Mouse (Mus musculus): ENCODE data around the gene Trio. TPM values are rescaled to one million over a fixed set of nuclear protein-coding genes. Genes with fewer than 3 reads are reported as not detected.

The Trio gene
- polyA plus RNA-seq, 1 experiment from 2014 or later = 28.9 TPM

DNA sequence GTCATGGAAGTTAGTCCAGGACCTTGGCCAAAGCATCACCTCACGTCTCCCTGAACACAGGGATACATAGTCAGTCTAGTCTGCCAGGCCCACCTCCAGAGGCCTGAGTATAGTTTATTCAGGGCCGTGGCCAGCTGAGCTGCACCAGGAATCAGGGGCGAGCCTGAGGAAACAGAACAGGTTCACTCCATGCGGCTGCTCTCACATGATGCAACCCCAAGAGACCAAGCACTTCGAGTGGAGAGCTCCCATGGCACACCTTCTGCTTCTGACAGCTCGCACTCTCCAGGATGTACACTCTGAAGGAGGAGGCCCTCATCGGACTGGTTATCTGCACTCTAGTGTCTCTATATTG lies 228.8 kb downstream of the Trio start:
- Histone ChIP-seq H3K36me3 (ENCODE audit: insufficient read depth) (peaks cover 33% of the 10 kb centered on the region), H3K27ac (ENCODE audit: low read depth) (peak overlapping the region; percentile 72; the same call in 1 of the 2 replicates), H3K4me1 (ENCODE audit: insufficient read depth) (peaks cover 20% of the 10 kb centered on the region), H3K27me3 (ENCODE audit: insufficient read depth, low read length) (no peaks in the 10 kb centered on the region), H3K4me3 (ENCODE audit: low read depth, low read length) (no peak overlapping the region), H3K4me2 (no peak overlapping the region), H3K9me3 (ENCODE audit: low read depth, low read length) (no peaks in the 10 kb centered on the region), H3K9ac (peak overlapping the region; percentile 20)
- DNase-seq (no peak), ATAC-seq (ENCODE audit: insufficient read depth) (peak; percentile 5; the same call in 1 of the 2 replicates)
- TF ChIP-seq CTCF (IDR thresholded peaks at IDR 0.05; ENCODE audit: low read depth) = no peak
- WGBS = 55% methylated on average over 7 of the region's 7 CpGs

- 47% methylated on average over 22 of the region's 22 CpGs for whole genome bisulfite sequencing
- peaks cover 27% of the 10 kb centered on the region for H3K36me3 ChIP-seq (ENCODE audit: insufficient read depth)
- H3K9ac ChIP-seq = peak overlapping the region; percentile 20
- no peaks in the 10 kb centered on the region for H3K9me3 ChIP-seq (ENCODE audit: low read depth, low read length)
- H3K4me1 ChIP-seq (ENCODE audit: insufficient read depth) = peaks cover 20% of the 10 kb centered on the region
- no peak overlapping the region for H3K4me3 ChIP-seq (ENCODE audit: low read depth, low read length)
- ATAC-seq (ENCODE audit: insufficient read depth) = peak; percentile 38
- peak; percentile 65 for DNase-seq
- no peaks in the 10 kb centered on the region for H3K27me3 ChIP-seq (ENCODE audit: insufficient read depth, low read length)
- H3K4me2 ChIP-seq = no peak overlapping the region; the same call in 1 of the 2 replicates
- no peak for TF ChIP-seq CTCF (IDR thresholded peaks at IDR 0.05; ENCODE audit: low read depth)
- H3K27ac ChIP-seq (ENCODE audit: low read depth) = peak overlapping the region; percentile 72; the same call in 1 of the 2 replicates
Measured at GRCm38 (mm10) chr15:27795942-27796867, 229.4 kb downstream of the Trio start.

DNA sequence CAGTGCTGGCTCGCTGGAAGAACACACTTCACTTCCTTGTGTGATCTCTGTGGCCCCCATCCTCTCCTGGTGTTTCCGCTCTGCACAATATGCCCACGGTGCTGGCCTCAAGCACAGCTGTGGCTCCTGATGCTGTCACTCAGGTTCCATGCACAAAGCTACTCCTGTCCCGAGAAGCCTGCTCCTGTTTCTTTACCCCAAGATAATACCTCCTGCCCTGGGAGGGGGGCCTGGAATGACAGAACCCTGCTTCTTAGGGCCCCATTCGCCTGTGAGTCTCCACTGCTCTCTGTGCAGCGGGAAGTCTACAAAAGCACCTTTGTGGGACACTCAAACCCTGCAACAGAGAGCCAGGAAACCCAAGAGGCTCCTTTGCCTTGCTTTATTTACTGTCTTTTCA lies 232.4 kb downstream of the Trio start:
- Histone ChIP-seq H3K4me2 (no peak overlapping the region), H3K4me3 (ENCODE audit: low read depth, low read length) (no peak overlapping the region), H3K27me3 (ENCODE audit: insufficient read depth, low read length) (no peaks in the 10 kb centered on the region), H3K4me1 (ENCODE audit: insufficient read depth) (peaks cover 34% of the 10 kb centered on the region), H3K9ac (no peak overlapping the region), H3K9me3 (ENCODE audit: low read depth, low read length) (no peaks in the 10 kb centered on the region), H3K27ac (ENCODE audit: low read depth) (no peak overlapping the region; the same call in 1 of the 2 replicates), H3K36me3 (ENCODE audit: insufficient read depth) (peaks cover 14% of the 10 kb centered on the region)
- 49% methylated on average over 6 of the region's 6 CpGs for WGBS
- DNase-seq (no peak), ATAC-seq (ENCODE audit: insufficient read depth) (no peak)
- no peak for TF ChIP-seq CTCF (IDR thresholded peaks at IDR 0.05; ENCODE audit: low read depth)

GRCm38 (mm10) chr15:27792473-27792872 lies 233.2 kb downstream of the Trio start:
- no peak overlapping the region for H3K4me3 ChIP-seq (ENCODE audit: low read depth, low read length)
- WGBS = 41% methylated on average over 11 of the region's 11 CpGs
- peak; percentile 61 for DNase-seq
- no peak for ATAC-seq (ENCODE audit: insufficient read depth)
- H3K36me3 ChIP-seq (ENCODE audit: insufficient read depth) = peaks cover 7% of the 10 kb centered on the region; the same call in 1 of the 2 replicates
- no peak for TF ChIP-seq CTCF (IDR thresholded peaks at IDR 0.05; ENCODE audit: low read depth)
- no peaks in the 10 kb centered on the region for H3K27me3 ChIP-seq (ENCODE audit: insufficient read depth, low read length)
- H3K27ac ChIP-seq (ENCODE audit: low read depth) = no peak overlapping the region
- H3K9ac ChIP-seq = no peak overlapping the region
- H3K4me2 ChIP-seq = no peak overlapping the region
- peaks cover 34% of the 10 kb centered on the region for H3K4me1 ChIP-seq (ENCODE audit: insufficient read depth)
- H3K9me3 ChIP-seq (ENCODE audit: low read depth, low read length) = no peaks in the 10 kb centered on the region

GRCm38 (mm10) chr15:27791141-27791540 lies 234.5 kb downstream of the Trio start:
- Histone ChIP-seq H3K9me3 (ENCODE audit: low read depth, low read length) (no peaks in the 10 kb centered on the region), H3K4me3 (ENCODE audit: low read depth, low read length) (no peak overlapping the region), H3K4me2 (no peak overlapping the region), H3K27ac (ENCODE audit: low read depth) (no peak overlapping the region), H3K27me3 (ENCODE audit: insufficient read depth, low read length) (no peaks in the 10 kb centered on the region), H3K4me1 (ENCODE audit: insufficient read depth) (peaks cover 28% of the 10 kb centered on the region), H3K9ac (no peak overlapping the region), H3K36me3 (ENCODE audit: insufficient read depth) (no peaks in the 10 kb centered on the region; the same call in 1 of the 2 replicates)
- DNase-seq = no peak
- no peak for ATAC-seq (ENCODE audit: insufficient read depth)
- no peak for TF ChIP-seq CTCF (IDR thresholded peaks at IDR 0.05; ENCODE audit: low read depth)
- WGBS = 90% methylated on average over 5 of the region's 5 CpGs

GRCm38 (mm10) chr15:27790699-27791098 lies 234.9 kb downstream of the Trio start:
- no peak overlapping the region for H3K4me2 ChIP-seq
- TF ChIP-seq CTCF (IDR thresholded peaks at IDR 0.05; ENCODE audit: low read depth) = no peak
- no peak for ATAC-seq (ENCODE audit: insufficient read depth)
- 85% methylated on average over 6 of the region's 6 CpGs for WGBS
- H3K36me3 ChIP-seq (ENCODE audit: insufficient read depth) = no peaks in the 10 kb centered on the region; the same call in 1 of the 2 replicates
- H3K9ac ChIP-seq = no peak overlapping the region
- peaks cover 28% of the 10 kb centered on the region for H3K4me1 ChIP-seq (ENCODE audit: insufficient read depth)
- H3K27ac ChIP-seq (ENCODE audit: low read depth) = no peak overlapping the region
- H3K4me3 ChIP-seq (ENCODE audit: low read depth, low read length) = no peak overlapping the region
- DNase-seq = no peak
- no peaks in the 10 kb centered on the region for H3K9me3 ChIP-seq (ENCODE audit: low read depth, low read length)
- no peaks in the 10 kb centered on the region for H3K27me3 ChIP-seq (ENCODE audit: insufficient read depth, low read length)

DNA sequence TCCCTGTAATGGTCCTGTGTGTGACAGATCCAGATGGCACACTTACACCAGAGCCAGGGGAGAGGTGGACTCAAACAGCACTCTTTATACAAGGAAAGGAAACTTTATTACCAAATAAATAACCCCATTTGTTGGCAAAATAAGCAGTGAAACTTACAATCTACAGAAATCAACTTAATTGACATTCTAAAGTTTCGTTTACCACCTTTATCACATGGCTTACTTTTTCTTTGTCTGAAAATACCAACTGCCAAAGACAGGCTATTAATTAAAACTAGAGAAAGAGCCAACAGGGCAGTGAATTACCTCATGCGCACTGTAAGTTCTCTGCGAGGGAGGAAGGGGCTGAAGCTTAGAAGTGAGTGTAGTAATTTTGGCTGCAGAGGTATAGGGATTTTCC lies 236.3 kb downstream of the Trio start:
- H3K4me2 ChIP-seq = no peak overlapping the region
- H3K9ac ChIP-seq = no peak overlapping the region
- no peak for ATAC-seq (ENCODE audit: insufficient read depth)
- TF ChIP-seq CTCF (IDR thresholded peaks at IDR 0.05; ENCODE audit: low read depth) = no peak
- H3K9me3 ChIP-seq (ENCODE audit: low read depth, low read length) = no peaks in the 10 kb centered on the region
- peaks cover 42% of the 10 kb centered on the region for H3K4me1 ChIP-seq (ENCODE audit: insufficient read depth)
- H3K36me3 ChIP-seq (ENCODE audit: insufficient read depth) = no peaks in the 10 kb centered on the region; the same call in 1 of the 2 replicates
- 47% methylated on average over 3 of the region's 3 CpGs for WGBS
- H3K4me3 ChIP-seq (ENCODE audit: low read depth, low read length) = no peak overlapping the region
- H3K27me3 ChIP-seq (ENCODE audit: insufficient read depth, low read length) = no peaks in the 10 kb centered on the region
- H3K27ac ChIP-seq (ENCODE audit: low read depth) = peak overlapping the region; percentile 71; the same call in 1 of the 2 replicates
- DNase-seq = no peak
